Mouse (Mus musculus): ENCODE results near the gene Slc34a1. TPM values are rescaled to one million over a fixed set of nuclear protein-coding genes. Genes with fewer than 3 reads are reported as not detected.
A peak's percentile ranks its signal among the peaks of the same experiment; 100 is the strongest.

Gene Slc34a1
- polyA plus RNA-seq, 1 experiment from 2014 or later = not detected

DNA sequence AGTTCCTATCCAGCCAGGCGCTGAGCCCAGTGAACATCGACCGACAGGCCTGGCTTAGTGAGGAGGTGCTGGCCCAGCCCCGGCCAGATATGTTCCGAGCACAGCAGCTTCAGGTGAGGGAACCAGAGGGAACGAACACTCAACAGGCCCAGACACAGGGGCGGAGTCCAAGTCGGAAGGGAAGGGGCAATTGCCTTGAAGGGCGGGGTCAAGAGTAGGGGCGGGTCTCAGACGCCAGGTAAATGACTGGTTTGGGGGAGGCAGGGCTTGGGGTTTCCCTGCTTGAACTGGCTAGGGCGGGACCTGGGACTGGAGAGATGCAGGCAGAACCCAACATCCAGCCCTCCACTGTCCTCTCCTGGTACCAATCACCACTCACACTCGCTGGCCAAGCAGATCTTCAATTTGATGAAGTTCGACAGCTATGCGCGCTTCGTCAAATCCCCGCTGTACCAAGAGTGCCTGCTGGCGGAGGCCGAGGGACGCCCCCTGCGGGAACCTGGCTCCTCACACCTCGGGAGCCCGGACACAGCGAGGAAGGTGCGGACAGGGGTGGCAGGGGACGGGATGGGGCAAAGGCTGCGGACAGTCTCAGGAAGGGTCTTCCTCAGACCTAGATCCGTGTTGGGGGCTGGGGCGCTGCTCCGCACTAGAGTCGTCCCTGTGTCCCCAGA lies 18.9 kb upstream of the Slc34a1 start:
- Histone ChIP-seq H3K36me3 (replicated peaks) (no peaks in the 10 kb centered on the region), H3K9ac (no peak overlapping the region), H3K27ac (no peak overlapping the region), H3K4me3 (no peak overlapping the region), H3K4me2 (no peak overlapping the region), H3K27me3 (replicated peaks) (peaks cover 35% of the 10 kb centered on the region), H3K9me3 (no peaks in the 10 kb centered on the region), H3K4me1 (no peaks in the 10 kb centered on the region)
- 6% methylated on average over 32 of the region's 32 CpGs for WGBS
- no peak for ATAC-seq (replicated peaks)

DNA sequence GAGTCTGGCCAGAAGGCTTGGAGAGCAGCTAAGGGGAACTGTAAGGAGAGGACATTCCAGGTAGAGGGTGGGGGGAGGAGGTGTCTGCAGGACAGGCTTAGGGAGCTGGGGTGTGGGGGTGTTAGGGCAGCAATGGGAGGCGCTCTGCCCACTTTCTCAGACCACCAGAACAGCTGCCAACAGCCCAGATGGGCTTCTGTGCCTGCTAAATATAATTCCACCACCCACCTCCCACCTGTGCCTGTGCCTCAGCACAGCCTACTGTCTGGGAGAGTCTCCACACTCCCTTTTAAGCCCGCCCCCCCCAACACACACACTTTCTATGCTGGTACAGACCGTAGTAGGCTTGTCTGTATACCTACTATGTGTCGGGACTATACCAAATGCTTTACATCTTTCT lies 16.2 kb upstream of the Slc34a1 start:
- no peak overlapping the region for H3K27ac ChIP-seq
- peaks cover 32% of the 10 kb centered on the region for H3K27me3 ChIP-seq (replicated peaks)
- H3K4me3 ChIP-seq = no peak overlapping the region
- no peaks in the 10 kb centered on the region for H3K4me1 ChIP-seq
- no peak overlapping the region for H3K4me2 ChIP-seq
- no peak for ATAC-seq (replicated peaks)
- 76% methylated on average over 4 of the region's 4 CpGs for WGBS
- H3K36me3 ChIP-seq (replicated peaks) = no peaks in the 10 kb centered on the region
- no peak overlapping the region for H3K9ac ChIP-seq
- H3K9me3 ChIP-seq = no peaks in the 10 kb centered on the region

DNA sequence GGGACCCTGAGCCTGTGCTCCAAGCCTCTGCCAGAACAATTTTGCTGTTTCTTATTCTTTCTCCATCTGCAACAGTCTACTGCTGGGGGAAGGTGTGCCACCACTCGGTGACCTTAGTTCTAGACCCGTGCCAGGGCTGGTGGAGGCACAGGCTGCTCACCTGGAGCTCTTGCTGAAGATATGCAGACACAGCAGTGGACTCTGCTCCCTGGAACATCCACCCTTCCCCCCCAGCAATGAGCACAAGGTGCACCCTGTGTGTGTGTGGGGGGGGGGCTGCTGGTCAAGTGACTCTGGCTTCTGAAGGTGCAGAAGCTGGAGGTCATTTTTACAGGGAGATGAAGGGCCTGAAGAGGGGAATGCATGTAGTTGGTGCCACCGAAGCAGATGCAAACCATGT lies 7.3 kb upstream of the Slc34a1 start:
- Histone ChIP-seq H3K27ac (no peak overlapping the region), H3K4me2 (no peak overlapping the region), H3K9ac (no peak overlapping the region), H3K4me3 (no peak overlapping the region), H3K36me3 (replicated peaks) (no peaks in the 10 kb centered on the region), H3K9me3 (no peaks in the 10 kb centered on the region), H3K4me1 (no peaks in the 10 kb centered on the region), H3K27me3 (replicated peaks) (no peaks in the 10 kb centered on the region)
- 71% methylated on average over 3 of the region's 3 CpGs for WGBS
- no peak for ATAC-seq (replicated peaks)

DNA sequence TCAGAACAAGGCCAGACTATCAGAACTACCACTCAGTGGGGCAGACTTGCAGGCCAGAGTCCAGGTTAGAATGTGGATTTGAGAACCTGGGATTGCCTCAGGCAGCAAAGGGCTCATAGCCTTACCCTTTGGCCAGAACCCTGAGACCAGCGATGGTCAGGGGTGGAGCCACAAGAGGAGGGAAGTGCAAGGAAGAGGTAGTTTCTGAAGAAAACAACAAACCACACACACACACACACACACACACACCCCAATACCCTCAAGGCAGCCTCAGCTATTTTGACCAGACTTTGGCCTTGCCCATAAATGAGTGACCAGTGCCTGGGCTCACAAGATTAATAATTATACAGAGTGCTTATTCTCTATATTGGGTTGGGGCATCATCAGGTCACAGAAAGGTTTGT lies 6.4 kb upstream of the Slc34a1 start:
- no peaks in the 10 kb centered on the region for H3K27me3 ChIP-seq (replicated peaks)
- H3K27ac ChIP-seq = no peak overlapping the region
- no peak overlapping the region for H3K9ac ChIP-seq
- no peak for ATAC-seq (replicated peaks)
- no peaks in the 10 kb centered on the region for H3K9me3 ChIP-seq
- H3K4me1 ChIP-seq = no peaks in the 10 kb centered on the region
- no peak overlapping the region for H3K4me2 ChIP-seq
- WGBS = 100% methylated on average over 1 of the region's 1 CpGs
- H3K36me3 ChIP-seq (replicated peaks) = no peaks in the 10 kb centered on the region
- H3K4me3 ChIP-seq = no peak overlapping the region

DNA sequence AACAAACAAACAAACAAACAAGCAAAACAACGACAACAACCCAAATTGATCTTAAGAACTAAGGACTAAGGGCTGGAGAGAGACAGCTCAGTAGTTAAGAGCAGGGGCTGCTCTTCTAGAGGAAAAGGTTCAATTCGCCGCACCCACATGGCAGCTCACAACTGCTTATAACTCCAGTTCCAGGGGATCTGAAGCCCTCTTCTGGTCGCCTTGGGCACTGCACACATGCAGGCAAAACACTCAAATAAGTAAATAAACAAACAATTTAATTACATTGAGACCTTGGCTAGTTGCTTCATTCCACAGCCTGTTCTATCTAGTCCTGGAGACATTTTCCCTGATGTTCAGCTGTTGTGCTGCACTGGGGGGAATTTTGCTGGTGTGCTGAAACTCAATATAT lies 5.1 kb upstream of the Slc34a1 start:
- H3K4me3 ChIP-seq = no peak overlapping the region
- H3K9ac ChIP-seq = no peak overlapping the region
- no peaks in the 10 kb centered on the region for H3K9me3 ChIP-seq
- no peaks in the 10 kb centered on the region for H3K4me1 ChIP-seq
- WGBS = 70% methylated on average over 4 of the region's 4 CpGs
- no peak overlapping the region for H3K27ac ChIP-seq
- no peak for ATAC-seq (replicated peaks)
- no peak overlapping the region for H3K4me2 ChIP-seq
- H3K27me3 ChIP-seq (replicated peaks) = no peaks in the 10 kb centered on the region
- no peaks in the 10 kb centered on the region for H3K36me3 ChIP-seq (replicated peaks)

DNA sequence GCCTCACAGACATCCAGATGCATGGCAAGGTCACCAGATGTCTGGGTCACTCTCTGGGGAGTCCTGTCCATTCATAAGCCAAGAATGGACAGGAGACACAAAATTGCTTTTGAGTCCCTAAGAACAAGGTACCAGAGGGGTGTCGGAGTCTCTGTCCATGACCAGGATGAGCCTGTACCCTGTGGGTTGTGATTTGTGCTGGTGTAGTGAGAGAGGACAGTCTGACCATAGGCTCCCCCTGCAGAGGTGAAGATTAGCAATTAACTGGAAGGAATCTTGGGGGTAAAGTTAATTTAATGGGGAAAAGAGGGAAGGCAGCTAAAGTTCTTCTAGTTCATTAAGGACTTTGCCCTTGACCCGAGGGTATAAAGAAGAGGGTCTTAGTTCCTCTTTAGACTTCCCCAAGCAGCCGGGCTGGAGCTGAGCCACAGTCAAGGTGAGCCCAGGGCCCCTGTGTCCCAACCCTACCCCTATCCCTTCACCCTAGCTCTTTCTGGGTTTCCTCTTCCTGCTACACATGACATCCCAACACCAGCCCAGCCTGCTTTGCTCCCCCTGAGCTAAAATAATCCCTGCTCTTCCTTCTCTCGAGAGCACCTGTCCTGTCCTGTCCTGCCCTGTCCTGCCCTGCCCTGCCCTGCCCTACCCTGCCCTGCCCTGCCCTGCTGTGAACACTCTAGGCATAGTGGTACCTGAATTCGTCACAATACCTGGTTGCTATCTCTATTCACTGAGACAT lies 1.5 kb downstream of the Slc34a1 start:
- no peaks in the 10 kb centered on the region for H3K9me3 ChIP-seq
- no peak for ATAC-seq (replicated peaks)
- H3K27me3 ChIP-seq (replicated peaks) = no peaks in the 10 kb centered on the region
- no peaks in the 10 kb centered on the region for H3K36me3 ChIP-seq (replicated peaks)
- no peak overlapping the region for H3K4me2 ChIP-seq
- no peak overlapping the region for H3K9ac ChIP-seq
- H3K4me3 ChIP-seq = no peak overlapping the region
- no peak overlapping the region for H3K27ac ChIP-seq
- 53% methylated on average over 5 of the region's 5 CpGs for WGBS
- no peaks in the 10 kb centered on the region for H3K4me1 ChIP-seq

DNA sequence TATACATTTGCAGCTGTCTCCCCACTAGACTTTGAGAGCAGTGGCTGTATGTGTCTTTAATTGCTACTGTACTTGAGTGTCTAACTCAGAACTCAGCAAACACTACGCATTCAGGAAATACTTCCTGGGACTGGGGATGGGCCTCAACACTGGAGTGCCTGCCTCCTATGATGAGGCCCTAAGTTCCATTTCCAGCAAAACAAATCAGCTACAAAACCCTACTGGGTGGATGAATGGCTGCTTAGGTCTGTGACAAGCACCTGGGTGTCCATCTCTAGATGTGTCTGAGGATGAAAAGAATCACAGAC lies 2.0 kb downstream of the Slc34a1 start:
- ATAC-seq (replicated peaks) = no peak
- WGBS = 95% methylated on average over 1 of the region's 1 CpGs
- Histone ChIP-seq H3K27me3 (replicated peaks) (no peaks in the 10 kb centered on the region), H3K27ac (no peak overlapping the region), H3K4me2 (no peak overlapping the region), H3K9ac (no peak overlapping the region), H3K36me3 (replicated peaks) (no peaks in the 10 kb centered on the region), H3K9me3 (no peaks in the 10 kb centered on the region), H3K4me3 (no peak overlapping the region), H3K4me1 (peaks cover under 1% of the 10 kb centered on the region; the same call in 1 of the 2 replicates)

DNA sequence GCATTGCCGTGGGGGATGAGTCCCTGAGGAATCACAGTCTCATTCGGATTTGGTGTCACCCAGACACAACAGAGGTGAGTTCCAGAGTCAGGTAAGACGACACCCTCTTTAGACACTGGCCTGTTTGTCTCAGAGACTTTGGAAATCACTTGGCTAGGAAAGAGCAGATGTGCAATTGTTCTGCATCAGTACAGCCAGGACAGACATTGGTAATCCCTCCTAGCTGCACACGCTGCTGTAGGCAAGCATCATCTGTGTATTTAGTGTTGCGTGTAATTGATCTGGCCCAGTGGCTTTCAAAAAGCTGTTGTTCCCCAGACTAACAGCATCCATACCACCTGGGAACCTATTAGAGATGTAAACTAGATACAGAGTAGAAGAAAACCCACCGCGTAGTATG lies 5.3 kb downstream of the Slc34a1 start:
- WGBS = 56% methylated on average over 7 of the region's 7 CpGs
- no peak for ATAC-seq (replicated peaks)
- Histone ChIP-seq H3K27me3 (replicated peaks) (no peaks in the 10 kb centered on the region), H3K36me3 (replicated peaks) (no peaks in the 10 kb centered on the region), H3K4me3 (no peak overlapping the region), H3K4me2 (no peak overlapping the region), H3K4me1 (peaks cover 12% of the 10 kb centered on the region), H3K27ac (no peak overlapping the region), H3K9me3 (no peaks in the 10 kb centered on the region), H3K9ac (no peak overlapping the region)

DNA sequence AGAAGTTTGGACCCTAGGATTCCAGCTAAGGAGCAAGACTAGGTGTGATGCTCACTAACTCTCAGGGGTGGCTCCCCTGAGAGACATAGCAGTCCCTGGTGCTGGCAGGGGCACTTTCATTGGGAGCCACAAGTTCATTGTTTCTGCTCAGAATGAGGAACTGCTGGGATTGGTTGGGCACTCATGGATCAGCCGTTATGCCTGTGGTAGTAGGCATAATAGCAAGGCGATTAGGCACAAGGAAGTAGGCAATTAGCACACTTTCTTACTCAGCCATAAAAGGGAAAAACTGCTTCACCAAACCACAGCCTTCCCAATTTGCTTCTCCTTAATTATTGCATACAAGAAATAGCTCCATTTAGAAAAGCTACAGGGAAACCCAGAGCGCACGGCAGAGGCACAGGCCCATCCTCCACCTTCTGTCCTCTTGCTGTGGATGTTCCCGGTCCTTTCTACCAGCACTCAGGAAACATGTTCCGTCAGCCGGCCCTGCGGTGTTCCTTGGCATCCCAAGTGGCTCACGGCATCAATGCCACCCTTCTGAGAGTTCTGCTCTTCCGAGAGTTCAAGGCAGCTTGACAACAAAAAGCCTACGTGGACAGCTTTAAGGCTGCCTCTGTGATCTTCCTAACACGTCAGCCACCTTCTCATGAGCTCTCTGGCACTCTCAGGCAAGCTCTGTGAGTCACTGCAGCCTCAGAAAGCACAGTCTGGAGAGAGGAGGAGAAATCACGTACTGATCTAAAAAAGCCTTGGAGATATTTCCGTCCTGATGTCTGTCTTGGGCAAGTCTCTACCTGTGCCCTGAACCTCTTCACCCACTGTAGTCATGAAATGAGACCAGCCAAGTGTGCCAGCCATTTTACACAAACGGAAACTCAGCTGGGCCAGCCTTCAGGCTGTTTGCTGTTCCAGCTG lies 6.2 kb downstream of the Slc34a1 start:
- 70% methylated on average over 15 of the region's 15 CpGs for WGBS
- no peaks in the 10 kb centered on the region for H3K9me3 ChIP-seq
- no peak overlapping the region for H3K27ac ChIP-seq

DNA sequence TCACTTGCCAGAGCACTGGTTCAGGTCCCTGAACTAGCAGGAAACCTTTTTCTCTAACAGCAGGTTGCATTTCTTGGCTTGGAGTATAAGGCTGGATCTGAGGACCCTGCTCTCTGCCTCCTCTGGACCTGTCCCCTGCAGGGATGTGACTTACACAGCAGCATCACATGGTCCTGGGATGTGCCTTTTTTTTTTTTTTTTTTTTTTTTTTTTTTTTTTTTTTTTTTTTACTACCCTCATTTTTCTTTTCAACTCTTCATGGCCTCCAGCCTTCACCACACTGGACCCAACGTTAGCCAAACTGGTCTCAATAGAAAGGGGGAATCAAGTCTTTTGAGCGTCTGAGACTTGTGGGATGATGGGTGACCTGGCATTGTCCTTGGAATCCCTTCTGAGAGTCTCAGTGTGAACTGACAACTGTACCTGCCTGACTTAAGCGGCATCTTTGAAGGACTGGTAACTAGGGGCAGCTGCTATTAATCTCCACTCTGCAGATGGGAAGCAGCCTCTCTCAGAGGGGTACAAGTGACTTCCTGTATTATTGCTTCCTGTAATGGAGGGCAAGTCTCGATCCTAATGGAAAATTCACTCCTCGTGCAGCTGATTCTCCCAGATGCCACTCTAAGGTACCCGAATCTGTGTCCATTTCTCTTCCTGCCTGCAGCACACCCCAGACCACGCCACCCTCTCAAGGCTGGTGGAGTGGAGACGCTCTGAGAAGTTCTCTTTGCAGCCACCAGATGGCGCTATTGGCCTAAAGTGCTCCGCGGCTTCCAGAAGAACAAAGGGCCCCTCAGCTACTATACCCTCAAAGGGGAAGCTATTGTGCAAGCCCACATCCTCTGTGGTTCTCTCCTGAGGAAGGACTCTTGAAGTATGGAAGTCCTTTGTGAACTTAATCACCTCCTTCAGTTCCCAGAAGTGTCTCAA lies 7.1 kb downstream of the Slc34a1 start:
- no peaks in the 10 kb centered on the region for H3K36me3 ChIP-seq (replicated peaks)
- peak overlapping the region; percentile 34; the same call in 1 of the 2 replicates for H3K4me2 ChIP-seq
- ATAC-seq (replicated peaks) = peak; percentile 93
- peaks cover 12% of the 10 kb centered on the region for H3K4me1 ChIP-seq
- H3K9ac ChIP-seq = no peak overlapping the region
- H3K27ac ChIP-seq = peak overlapping the region; percentile 64
- no peaks in the 10 kb centered on the region for H3K27me3 ChIP-seq (replicated peaks)
- no peak overlapping the region for H3K4me3 ChIP-seq
- WGBS = 12% methylated on average over 11 of the region's 11 CpGs
- no peaks in the 10 kb centered on the region for H3K9me3 ChIP-seq

More for the DNA sequence above, 6.2 kb downstream of the Slc34a1 start:
- H3K4me1 ChIP-seq = peaks cover 12% of the 10 kb centered on the region
- no peak for ATAC-seq (replicated peaks)
- no peak overlapping the region for H3K9ac ChIP-seq
- H3K4me2 ChIP-seq = no peak overlapping the region
- H3K4me3 ChIP-seq = no peak overlapping the region
- H3K36me3 ChIP-seq (replicated peaks) = no peaks in the 10 kb centered on the region
- H3K27me3 ChIP-seq (replicated peaks) = no peaks in the 10 kb centered on the region

DNA sequence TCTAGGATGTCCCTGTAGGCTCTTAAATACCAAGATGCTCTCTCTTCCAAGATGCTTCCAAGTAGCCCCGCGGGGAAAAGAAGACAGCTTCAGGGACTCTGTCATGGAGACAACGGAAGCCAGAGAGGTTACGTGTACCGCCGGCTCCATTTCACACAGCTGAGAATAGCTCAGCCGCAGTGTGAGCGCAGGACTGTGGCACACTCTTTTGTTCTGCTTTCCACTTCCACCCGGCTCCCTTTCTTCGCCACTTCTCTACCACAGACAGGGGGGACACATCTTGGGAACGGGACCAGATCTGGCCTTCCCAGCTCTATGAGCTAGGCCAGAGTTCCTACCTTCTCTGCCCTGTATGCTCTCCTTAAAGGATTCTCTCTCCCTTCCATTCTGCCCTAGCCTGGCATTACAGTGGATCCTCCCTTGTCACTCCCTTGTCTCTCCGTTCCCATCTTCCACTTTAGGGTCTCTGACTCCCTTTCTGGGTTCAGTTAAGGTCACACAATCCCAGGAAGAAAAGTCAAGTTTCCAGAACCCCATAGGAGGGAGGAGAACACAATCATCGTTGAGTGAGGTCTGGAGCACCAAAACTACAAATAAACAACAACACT lies 7.9 kb downstream of the Slc34a1 start:
- H3K4me1 ChIP-seq = peaks cover 12% of the 10 kb centered on the region
- peak overlapping the region; percentile 3; the same call in 1 of the 2 replicates for H3K4me2 ChIP-seq
- no peaks in the 10 kb centered on the region for H3K27me3 ChIP-seq (replicated peaks)
- no peaks in the 10 kb centered on the region for H3K36me3 ChIP-seq (replicated peaks)
- WGBS = 47% methylated on average over 13 of the region's 13 CpGs
- no peak overlapping the region for H3K4me3 ChIP-seq
- no peak overlapping the region for H3K9ac ChIP-seq
- peak; percentile 71 for ATAC-seq (replicated peaks)
- H3K9me3 ChIP-seq = no peaks in the 10 kb centered on the region
- peak overlapping the region; percentile 64 for H3K27ac ChIP-seq
